Mouse (Mus musculus) megakaryocyte, embryonic 14.5 days (primary cell): ENCODE data around the gene Lgr6.

Experiments
- FLI1 ChIP-seq: IDR thresholded peaks from 2 replicates; pipeline ENCODE4 v1.6.1; 2012; ENCODE audit warnings: low read length, inconsistent platforms, mixed read lengths
- GATA1 ChIP-seq: IDR thresholded peaks from 3 replicates; pipeline ENCODE4 v1.6.1; 2012; ENCODE audit warnings: mixed read lengths, low read length, inconsistent platforms, borderline replicate concordance

GRCm38 (mm10) chr1:135054121-135054520 is 51.0 kb downstream of the Lgr6 start:
- TF ChIP-seq GATA1 (no peak), FLI1 (no peak)
